Mouse (Mus musculus): Measurements from ENCODE around the gene Fbxo34.
"Not testable (repeated sequence)": the region's sequence is repeated elsewhere in the genome, so short reads cannot be mapped to it uniquely, and the experiment has no call there.

DNA sequence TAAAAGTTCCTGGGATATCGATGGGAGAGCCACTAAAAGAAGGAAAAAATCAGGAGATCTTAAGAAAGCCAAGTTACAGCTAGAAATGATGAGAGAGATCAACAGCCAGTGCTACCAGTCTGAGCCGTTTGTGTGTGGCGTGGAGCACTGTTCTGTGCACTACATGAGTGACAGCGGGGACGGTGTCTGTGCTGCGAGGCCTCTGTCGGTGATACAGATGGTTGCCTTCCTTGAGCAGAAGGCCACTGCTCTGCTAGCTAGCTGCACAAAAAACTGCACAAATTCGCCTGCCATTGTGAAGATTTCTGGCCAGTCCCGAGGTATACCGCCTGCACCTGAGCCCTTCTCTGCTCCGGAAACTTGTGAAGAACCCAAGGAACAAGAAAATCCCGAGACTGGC is 79.4 kb downstream of the Fbxo34 start:
- not testable (repeated sequence) for TF ChIP-seq CTCF (IDR thresholded peaks at IDR 0.05; ENCODE audit: borderline replicate concordance, insufficient read depth, low read depth, low read length); POLR2A (IDR thresholded peaks at IDR 0.05; ENCODE audit: borderline replicate concordance, insufficient read depth, low read length)

Data from cerebellum, adult 2 months (tissue).